In genomic region chr6:9107366-9107765, GRCm38 (mm10) we compare ENCODE assay signal across 12 mouse cellular contexts.
"Had no signal": no experiment of that assay in that cellular context is flagged by ENCODE, and none has a peak within 500 bp of the region (broad histone marks: within the 10 kb centered on the region; RNA-seq: fewer than 3 reads in every experiment).

No protein-coding gene starts in this region.

- H3K27ac ChIP-seq: limb, embryonic 12.5 days; limb, embryonic 15.5 days; liver, embryonic 13.5 days had no signal

- H3K27me3 ChIP-seq: limb, embryonic 12.5 days; limb, embryonic 15.5 days; liver, embryonic 13.5 days had no signal

- H3K4me3 ChIP-seq: limb, embryonic 12.5 days; limb, embryonic 15.5 days; liver, embryonic 13.5 days had no signal

- H3K36me3 ChIP-seq: limb, embryonic 12.5 days; limb, embryonic 15.5 days; liver, embryonic 13.5 days had no signal

- H3K9me3 ChIP-seq: limb, embryonic 12.5 days; limb, embryonic 15.5 days; liver, embryonic 13.5 days had no signal

- H3K4me1 ChIP-seq: limb, embryonic 12.5 days; limb, embryonic 15.5 days; liver, embryonic 13.5 days had no signal

- H3K9ac ChIP-seq: limb, embryonic 12.5 days; limb, embryonic 15.5 days; liver, embryonic 13.5 days had no signal

- H3K4me2 ChIP-seq: limb, embryonic 12.5 days; limb, embryonic 15.5 days; liver, embryonic 13.5 days; midbrain, embryonic 11.5 days had no signal

- DNase-seq: kidney, postnatal 4 days; left cerebral cortex, postnatal 4 days; liver, embryonic 13.5 days; lung, adult 2 months; lung, postnatal 14 days; lung, postnatal 4 days; midbrain, embryonic 14.5 days; thymus, adult 18-20 months; thymus, postnatal 36 days had no signal
